Mouse (Mus musculus) brain, adult 2 months (tissue): ENCODE measurements around the gene Sirt6.

Source experiments
- DNase-seq: peaks from one replicate; pipeline ENCODE4 v3.0.0; 2011; ENCODE audit warnings: low read depth, low spot score

The Sirt6 gene

GRCm38 (mm10) chr10:81626101-81626993, 1.2 kb downstream of the Sirt6 start:
- no peak for DNase-seq

DNA sequence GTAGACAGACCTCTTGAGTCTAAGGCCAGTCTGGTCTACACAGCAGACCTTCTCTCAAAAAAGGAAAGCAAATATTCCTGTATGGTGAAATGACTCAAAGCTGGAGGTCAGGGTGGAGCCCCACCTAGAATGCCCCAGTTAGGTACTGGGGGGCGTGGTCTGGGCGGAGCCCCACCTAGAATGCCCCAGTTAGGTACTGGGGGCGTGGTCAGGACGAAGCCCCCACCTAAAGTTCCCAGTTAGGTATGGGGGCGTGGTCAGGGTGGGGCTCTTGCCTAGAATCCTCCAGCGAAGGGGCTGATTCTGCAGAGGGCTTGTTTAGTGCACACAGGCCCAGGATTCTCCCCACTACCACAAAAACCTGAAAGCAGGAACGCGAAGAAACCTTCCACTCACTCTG, 4.2 kb downstream of the Sirt6 start:
- no peak for DNase-seq

DNA sequence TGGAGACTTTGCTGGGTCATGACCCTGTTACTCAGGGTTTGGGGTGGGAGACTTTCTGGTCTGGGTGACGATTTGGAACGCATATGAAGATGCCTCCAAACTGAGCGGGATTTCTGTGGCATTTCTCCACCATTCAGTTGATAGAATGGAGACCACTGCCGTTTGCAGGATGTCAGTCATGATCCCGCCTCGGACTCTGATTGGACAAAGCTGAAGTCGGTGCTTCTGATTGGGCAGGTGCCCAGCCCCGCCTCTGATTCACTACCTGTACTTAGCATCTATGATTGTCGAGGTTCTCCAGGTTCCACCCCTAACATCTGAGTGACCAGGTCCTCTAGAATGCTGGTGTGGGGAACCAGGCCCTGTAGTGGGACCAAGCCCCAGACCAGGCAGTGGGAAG, 6.8 kb downstream of the Sirt6 start:
- DNase-seq: no peak

DNA sequence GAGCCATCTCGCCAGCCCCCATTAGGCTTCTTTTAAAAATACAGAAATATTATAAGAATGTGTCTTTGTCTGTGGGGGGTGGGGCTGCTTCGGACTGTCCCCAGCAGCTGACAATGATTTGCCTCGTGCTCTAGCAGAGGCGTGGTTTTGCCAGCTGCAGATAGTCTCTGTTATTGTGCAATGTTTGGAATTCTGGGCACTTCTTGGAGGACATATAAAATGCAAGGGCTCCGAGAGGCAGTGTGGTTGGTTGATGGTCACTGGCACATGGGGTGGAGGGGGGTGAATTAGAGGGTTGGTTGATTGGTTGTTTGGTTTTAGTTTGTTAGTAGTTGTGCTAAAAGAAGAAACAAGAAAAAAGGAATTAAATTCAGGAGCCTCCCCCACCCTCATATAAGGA, 7.6 kb downstream of the Sirt6 start:
- DNase-seq: no peak

DNA sequence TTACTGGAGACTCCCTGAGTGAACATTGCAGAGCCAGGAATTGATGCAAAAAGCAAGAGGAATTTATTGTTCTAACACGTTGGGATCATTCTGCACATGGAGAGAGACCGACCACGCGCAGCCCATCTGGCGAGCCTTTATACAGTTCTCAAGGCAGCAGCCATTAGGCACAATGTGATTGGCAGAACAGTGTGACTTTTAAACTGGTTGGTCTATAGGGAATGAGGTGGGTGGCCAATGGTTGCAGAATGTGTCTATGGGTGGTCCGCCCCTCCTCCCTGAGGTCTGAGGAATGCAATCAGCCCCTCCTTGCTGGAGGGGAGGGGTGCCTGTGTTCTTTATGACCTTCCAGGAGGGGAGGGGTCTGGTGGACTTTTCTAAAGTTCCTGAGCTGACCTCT, 12.1 kb downstream of the Sirt6 start:
- DNase-seq: peak; percentile 46

DNA sequence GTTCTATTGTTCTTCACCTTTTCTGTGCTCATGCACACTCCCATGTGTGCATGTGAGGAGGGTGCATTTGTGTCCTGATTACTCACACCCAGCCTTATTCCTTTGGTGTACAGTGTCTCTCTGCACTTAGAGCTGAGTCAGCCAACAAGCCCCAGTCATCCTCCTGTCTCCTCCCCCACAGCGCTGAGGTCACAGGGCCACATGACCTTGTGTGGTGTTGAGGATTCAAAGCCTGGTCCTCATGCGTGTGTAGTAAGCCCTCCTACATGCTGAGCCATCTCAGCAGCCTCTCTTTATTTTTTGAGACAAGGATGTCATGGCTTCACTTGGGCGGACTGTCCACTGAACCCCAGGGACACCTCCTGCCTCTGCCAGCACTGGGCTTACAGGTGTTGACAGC, 14.8 kb downstream of the Sirt6 start:
- DNase-seq: peak; percentile 42

DNA sequence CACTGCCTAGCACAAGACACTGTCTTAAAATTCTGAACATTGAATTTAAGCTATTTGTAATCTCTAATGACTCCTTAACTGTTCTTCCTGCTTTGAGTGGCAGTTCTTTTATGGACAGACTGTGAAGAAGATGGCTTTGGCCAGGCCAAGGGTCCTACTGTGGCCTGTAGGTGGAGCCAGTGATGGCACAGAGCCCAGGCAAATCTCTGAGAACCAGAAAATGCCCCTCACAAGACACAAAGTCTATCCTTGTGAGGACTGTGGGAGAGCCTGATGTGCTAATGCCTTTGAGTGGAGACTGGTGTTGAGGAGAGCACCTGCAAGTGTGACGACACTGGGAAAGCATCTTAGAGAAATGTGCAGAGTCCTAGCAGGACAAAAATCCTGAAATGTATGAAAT, 19.3 kb downstream of the Sirt6 start:
- no peak for DNase-seq

DNA sequence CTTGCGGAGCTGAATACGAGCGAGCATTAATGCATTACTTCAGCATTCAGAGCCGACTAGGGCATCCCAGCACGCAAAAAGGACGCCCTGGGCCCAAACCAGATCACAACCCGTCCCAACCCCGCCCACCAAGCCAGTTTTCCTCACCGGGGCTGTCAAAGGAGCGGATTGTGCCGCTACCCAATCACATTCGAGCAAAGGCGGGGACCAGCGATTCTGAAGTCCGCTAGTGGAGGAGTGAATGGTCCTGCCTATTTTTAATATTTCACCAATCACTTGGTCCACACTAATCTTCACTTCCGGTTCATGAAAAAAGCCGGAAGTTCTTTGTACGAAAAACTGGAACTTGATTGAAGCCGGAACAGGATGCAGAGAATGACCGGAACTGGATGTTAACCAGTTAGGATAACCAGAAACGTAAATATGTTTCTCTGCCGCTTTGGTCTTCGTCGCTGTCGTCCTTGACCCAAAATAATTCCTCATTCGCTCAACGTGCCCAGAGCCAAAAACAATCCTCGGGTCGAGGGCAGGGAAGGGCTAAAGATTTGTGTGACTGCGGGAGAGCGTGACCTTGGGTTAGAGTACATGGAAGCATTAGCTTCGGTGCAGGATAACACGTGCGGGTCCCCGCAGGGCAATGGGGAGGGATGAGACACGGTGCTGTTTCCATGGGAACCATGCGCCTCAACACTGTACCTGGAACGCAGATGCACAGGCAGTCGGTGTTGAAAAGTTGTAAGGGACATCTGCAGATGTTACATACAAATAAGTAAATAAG, 21.4 kb downstream of the Sirt6 start, which contains the start of gene BC025920:
Gene BC025920, plus strand, starts transcription at position 297 of the 778 bp plus-strand sequence.
- DNase-seq: peak; percentile 100

DNA sequence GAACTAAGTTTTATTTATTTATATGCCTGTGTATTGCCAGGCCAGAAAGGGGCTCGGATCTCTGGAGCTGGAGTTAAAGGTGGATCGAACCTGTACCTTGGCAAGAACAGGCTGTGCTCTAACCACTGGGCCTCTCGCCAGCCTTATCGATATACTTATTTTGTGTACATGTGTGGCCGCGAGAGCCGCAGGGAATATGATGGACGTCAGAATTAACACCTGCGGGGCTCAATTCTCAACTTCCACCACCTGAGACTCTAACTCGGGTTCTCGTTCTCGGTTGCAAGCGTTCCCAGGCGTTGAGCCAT, 22.0 kb downstream of the Sirt6 start:
- DNase-seq: no peak

- DNase-seq: peak; percentile 96
Measured at GRCm38 (mm10) chr10:81604968-81605665, 22.5 kb downstream of the Sirt6 start.

GRCm38 (mm10) chr10:81604019-81604967, 23.3 kb downstream of the Sirt6 start:
- DNase-seq: no peak

- peak; percentile 86 for DNase-seq
Measured at GRCm38 (mm10) chr10:81602741-81603151, 24.9 kb downstream of the Sirt6 start.

- DNase-seq: no peak
Measured at GRCm38 (mm10) chr10:81601396-81601905, 26.1 kb downstream of the Sirt6 start.

DNA sequence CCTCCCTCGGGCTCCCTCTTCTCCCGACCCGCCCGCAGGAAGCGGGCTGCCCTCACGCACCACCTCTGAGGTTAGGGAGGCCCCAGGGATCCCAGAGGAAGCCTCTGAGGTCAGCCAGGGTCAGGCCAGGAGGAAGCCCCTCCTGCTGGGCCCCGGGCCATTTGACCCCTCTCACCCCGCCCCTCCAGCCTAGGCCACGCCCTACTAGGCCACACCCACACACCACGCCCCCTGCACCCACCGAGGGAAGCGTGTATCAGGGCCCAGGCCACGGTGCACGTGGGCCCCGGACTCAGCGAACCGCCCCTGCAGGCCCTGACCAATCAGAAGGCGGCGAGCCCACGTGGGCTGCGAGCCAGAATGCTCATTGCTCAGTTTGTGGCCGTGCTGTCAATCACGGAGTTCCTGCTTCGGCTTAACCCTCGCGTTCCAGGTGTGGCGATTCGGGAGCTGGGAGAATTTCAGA, 26.8 kb downstream of the Sirt6 start, which contains the start of gene Tle6:
Gene Tle6, minus strand, starts transcription at position 336 of the 466 bp plus-strand sequence.
- peak; percentile 97 for DNase-seq

DNA sequence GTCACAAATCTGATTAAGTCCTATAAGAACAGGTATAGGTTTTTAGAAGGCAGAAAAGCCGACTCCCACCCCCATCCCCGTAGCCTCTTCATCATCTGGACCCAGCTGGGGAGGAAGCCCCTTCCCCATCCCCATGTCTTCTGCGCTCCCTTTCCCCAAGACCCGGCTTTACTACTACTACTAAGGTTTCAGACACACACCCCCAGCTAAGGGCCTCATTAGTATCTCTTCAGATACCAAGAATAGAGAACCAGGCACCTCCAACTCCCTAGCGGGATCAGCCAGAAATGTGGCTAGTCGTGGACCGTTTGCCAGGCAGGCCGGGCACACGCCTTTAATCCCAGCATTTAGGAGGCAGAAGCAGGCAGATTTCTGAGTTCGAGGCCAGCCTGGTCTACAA, 27.5 kb downstream of the Sirt6 start:
- no peak for DNase-seq

- DNase-seq: no peak
Measured at GRCm38 (mm10) chr10:81599630-81600029, 28.0 kb downstream of the Sirt6 start.

- no peak for DNase-seq
Measured at GRCm38 (mm10) chr10:81598871-81599270, 28.7 kb downstream of the Sirt6 start.

DNA sequence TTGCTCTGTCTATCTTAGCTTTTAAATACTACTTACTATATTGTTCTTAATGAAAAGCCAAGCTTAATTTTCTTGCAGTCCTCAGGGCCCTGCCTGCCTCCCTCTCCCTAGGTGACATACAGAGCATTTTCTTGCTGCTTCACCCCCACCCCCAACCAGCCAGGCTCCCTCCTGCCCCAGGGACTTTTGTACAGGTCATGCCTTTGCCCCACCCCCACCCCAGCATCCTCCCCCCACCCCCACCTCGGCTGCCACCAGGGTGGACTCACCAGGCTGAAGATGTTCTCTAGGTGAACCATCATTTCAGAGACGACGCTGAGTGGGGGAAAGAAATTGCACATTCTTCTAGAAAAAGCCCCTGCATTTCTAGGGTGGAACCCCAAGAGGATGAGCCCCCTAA, 29.3 kb downstream of the Sirt6 start:
- no peak for DNase-seq

DNA sequence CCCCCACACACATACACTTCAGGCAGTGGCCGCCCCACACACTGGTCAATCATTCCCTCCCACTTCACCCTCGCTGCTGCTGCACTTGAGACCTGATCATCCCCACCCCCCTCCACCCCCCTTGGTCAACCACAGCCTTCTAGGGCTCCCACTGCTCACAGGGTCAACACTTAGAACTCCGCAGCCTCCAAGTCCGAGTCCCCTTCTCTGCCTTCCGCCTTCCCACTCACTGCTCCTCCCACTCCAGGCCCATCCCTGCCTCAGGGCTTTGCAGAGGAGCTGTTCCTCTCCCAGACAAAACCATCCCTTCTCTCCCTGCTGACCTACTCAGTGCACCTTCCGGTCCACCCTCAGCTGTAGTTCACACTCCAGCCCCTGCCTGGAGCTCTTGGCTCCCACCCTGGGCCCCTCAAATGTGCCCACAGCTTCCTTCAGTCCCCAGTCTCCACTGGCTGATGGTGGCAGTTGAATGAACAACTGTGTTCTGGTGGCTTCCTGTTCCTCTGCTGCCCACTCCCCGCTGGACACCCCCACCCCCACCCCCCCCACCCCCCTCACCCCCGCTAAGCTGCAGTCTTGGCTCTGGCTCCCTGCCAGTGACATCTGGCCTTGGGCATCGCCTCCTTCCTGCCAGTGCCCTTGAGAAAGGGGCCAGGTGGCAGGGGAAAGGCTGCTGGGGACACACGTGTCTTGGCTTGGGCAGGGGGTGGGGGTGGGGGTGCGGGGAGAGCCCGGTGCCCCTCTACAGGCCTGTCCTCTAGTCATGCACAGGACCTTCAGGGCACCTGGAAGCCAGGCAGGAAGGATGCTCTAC, 30.3 kb downstream of the Sirt6 start:
- DNase-seq: peak; percentile 58

DNA sequence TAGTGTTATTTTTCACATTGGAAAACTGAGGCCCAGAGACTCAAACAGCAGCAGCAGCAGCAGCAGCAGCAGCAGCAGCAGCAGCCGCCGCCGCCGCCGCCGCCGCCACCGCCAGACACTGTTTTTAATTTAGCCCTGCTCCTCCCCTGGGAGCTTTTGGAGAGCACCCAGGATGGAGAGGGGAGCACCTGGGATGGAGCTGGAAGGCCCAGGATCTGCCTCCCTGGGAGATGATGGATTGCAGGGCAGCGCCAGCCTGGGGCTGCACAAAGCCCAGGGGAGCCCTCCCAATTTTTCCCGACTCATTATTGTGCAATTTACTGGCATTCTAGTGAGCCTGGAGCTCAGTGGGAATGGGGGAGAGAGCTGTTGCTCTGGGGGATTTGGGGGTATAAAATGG, 31.0 kb downstream of the Sirt6 start:
- DNase-seq: peak; percentile 65
